Mouse (Mus musculus) hindbrain, embryonic 10.5 days (tissue): ENCODE results near the gene Rassf1. TPM values are rescaled to one million over a fixed set of nuclear protein-coding genes. Genes with fewer than 3 reads are reported as not detected.
A peak's percentile ranks its signal among the peaks of the same experiment; 100 is the strongest.

ENCODE experiments used
- DNase-seq: peaks from one replicate; pipeline ENCODE4 v3.0.0-alpha.2; 2017; ENCODE audit warnings: low spot score
- H3K27ac ChIP-seq: fragments of 300-500 bp; sonication (generic); 2 replicates; pipeline ENCODE4 v1.5.1; 2016; ENCODE audit warnings: mild to moderate bottlenecking, moderate library complexity
- H3K27me3 ChIP-seq: fragments of 300-500 bp; sonication (generic); 2 replicates; pipeline ENCODE4 v1.6.1; 2016; ENCODE audit warnings: mild to moderate bottlenecking; ENCODE audit not compliant: poor library complexity, insufficient read depth, severe bottlenecking
- H3K36me3 ChIP-seq: fragments of 300-500 bp; sonication (generic); 2 replicates; pipeline ENCODE4 v1.6.1; 2016; ENCODE audit warnings: mild to moderate bottlenecking, moderate library complexity
- H3K4me1 ChIP-seq: fragments of 300-500 bp; sonication (generic); replicated peaks from 2 replicates; pipeline ENCODE4 v1.6.1; 2016; ENCODE audit warnings: mild to moderate bottlenecking
- H3K4me3 ChIP-seq: fragments of 300-500 bp; sonication (generic); 2 replicates; pipeline ENCODE4 v1.5.1; 2016; ENCODE audit warnings: mild to moderate bottlenecking, moderate library complexity
- H3K9me3 ChIP-seq: fragments of 300-500 bp; sonication (generic); 2 replicates; pipeline ENCODE4 v1.6.1; 2016; ENCODE audit warnings: mild to moderate bottlenecking, moderate library complexity
- WGBS: fragments of 180-500 bp; shearing (Covaris S2); methylation state at CpG from one replicate; pipeline ENCODE4 v1.1.7; 2016; 5-methylcytosine and 5-hydroxymethylcytosine counted together
- polyA plus RNA-seq: library from polyadenylated mRNA; unstranded; fragments of >200 nt; fragmentation: Nextera tagmentation; extraction: Ambion mirVana; gene quantifications from 2 replicates; pipeline ENCODE4 v1.2.1, GENCODE M21; 2016

Rassf1 gene
- polyA plus RNA-seq, 1 experiment from 2014 or later = 46.4 TPM

DNA sequence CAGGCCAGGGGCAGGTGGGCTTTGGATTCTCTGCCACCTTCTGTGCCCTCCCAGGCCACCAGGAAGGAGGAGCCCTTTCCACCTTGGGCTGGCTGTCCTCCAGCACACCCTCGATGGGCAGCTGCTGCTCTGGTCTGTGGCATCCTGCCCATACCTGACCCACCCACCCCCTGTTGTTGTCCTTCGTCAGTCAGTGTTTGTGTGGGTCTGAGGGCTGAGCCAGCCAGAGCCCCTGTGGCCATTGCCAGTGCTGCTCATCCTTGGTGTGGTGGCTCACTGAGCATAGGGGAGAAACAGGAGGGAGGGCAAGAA, 29.0 kb upstream of the Rassf1 start:
- WGBS = 44% methylated on average over 2 of the region's 2 CpGs
- Histone ChIP-seq H3K27ac (peak overlapping the region; percentile 76), H3K4me3 (peak overlapping the region; percentile 32), H3K27me3 (peaks cover 62% of the 10 kb centered on the region), H3K36me3 (no peaks in the 10 kb centered on the region), H3K9me3 (no peaks in the 10 kb centered on the region), H3K4me1 (peaks cover 47% of the 10 kb centered on the region)
- DNase-seq = no peak

DNA sequence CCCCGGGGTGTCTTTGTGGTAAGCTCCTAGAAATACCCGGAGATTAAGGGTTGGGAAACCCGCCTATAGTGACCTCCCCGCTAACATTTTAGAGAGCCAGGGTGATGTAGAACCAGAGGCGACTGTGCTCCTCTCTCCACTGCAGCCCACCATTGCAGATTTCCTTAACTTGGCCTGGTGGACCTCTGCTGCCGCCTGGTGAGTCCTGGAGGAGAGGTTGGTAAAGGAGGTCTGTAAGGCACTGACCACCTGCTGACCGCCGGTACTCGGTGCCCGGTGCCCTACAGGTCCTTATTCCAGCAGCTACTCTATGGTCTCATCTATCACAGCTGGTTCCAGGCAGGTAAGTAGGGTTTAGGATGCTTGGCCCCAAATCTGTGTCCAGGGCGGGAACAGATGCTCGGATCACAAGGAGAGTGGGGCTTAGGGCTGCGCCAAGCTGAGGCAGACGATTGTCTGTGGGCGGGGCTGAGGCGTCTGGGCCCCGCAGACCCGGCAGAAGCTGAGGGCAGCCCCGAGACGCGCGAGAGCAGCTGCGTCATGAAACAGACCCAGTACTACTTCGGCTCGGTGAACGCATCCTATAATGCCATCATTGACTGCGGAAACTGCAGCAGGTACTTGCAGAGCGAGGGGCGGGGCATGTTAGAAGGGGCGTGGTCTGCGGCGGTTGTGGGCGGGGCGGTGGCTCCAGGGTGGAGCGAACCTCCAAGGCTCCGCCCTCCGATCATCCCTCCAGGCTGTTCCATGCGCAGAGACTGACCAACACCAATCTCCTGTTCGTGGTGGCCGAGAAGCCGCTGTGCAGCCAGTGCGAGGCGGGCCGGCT, 24.9 kb upstream of the Rassf1 start:
- Histone ChIP-seq H3K27me3 (peaks cover 82% of the 10 kb centered on the region), H3K27ac (peak overlapping the region; percentile 74)
- DNase-seq = peak; percentile 88

DNA sequence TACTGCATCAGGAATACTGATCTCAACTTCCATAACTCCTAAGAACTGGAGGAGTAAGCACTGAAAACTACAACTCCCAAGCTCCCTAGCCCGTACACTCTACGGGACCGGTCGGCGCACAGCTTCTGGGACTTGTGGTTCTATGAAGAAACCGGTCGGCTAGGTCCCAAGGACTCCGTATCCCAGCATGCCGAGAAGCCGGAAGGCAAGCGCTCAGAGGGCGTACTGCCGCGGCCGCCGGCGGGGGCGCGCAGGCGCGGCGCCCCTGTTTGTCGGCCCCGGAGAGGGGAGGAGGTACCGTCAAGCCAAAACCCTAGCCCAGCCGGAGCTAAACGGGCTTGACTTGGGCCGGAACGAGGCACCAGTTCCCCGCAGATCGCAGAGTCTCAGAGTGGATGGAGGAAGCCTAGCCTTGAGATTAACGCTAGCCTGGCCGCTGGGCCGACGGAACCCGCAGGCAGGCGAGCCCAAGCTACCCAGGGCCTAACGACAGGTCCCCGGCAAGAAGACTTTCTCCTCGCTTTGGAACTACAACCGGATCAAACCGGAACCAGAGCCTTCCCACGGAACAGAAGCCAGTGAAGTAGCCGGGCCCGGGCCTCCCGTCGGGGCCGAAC, 17.5 kb upstream of the Rassf1 start, which contains the start of gene Tmem115:
TSS of gene Tmem115 (plus strand) at position 155 of the 617 bp plus-strand sequence.
- Histone ChIP-seq H3K27ac (peak within 1 kb of the TSS; percentile 88), H3K4me1 (peaks cover 38% of the 10 kb centered on the region), H3K27me3 (peaks cover 16% of the 10 kb centered on the region; the same call in 1 of the 2 replicates), H3K9me3 (no peaks in the 10 kb centered on the region), H3K4me3 (peak within 1 kb of the TSS; percentile 94), H3K36me3 (peaks cover 21% of the 10 kb centered on the region)
- WGBS = under 1% methylated on average over 48 of the region's 48 CpGs
- peak; percentile 92 for DNase-seq

More for the DNA sequence above, 24.9 kb upstream of the Rassf1 start:
- Histone ChIP-seq H3K36me3 (no peaks in the 10 kb centered on the region), H3K4me1 (peaks cover 30% of the 10 kb centered on the region), H3K9me3 (no peaks in the 10 kb centered on the region), H3K4me3 (peak overlapping the region; percentile 47)
- WGBS = 4% methylated on average over 44 of the region's 44 CpGs

DNA sequence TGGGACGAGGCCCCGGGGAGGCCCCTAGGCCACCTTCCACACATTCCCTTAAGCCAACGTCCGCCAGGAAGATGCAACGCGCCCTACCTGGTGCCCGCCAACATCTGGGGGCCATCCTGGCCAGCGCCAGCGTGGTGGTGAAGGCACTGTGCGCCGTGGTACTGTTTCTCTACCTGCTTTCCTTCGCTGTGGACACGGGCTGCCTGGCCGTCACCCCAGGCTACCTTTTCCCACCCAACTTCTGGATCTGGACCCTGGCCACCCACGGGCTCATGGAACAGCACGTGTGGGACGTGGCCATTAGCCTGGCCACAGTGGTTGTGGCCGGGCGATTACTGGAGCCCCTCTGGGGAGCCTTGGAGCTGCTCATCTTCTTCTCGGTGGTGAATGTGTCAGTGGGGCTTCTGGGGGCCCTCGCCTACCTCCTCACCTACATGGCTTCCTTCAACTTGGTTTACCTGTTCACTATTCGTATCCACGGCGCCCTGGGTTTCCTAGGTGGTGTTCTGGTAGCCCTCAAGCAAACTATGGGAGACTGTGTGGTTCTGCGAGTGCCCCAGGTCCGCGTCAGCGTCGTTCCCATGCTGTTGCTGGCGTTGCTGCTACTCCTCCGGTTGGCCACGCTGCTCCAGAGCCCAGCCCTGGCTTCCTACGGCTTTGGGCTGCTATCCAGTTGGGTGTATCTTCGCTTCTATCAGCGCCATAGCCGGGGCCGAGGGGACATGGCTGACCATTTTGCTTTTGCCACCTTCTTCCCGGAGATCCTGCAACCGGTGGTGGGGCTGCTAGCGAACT, 16.8 kb upstream of the Rassf1 start:
- peaks cover 28% of the 10 kb centered on the region for H3K36me3 ChIP-seq
- DNase-seq = peak; percentile 35
- H3K4me1 ChIP-seq = peaks cover 38% of the 10 kb centered on the region
- peak overlapping the region; percentile 88 for H3K27ac ChIP-seq
- H3K27me3 ChIP-seq = peaks cover 12% of the 10 kb centered on the region; the same call in 1 of the 2 replicates
- peak overlapping the region; percentile 94 for H3K4me3 ChIP-seq
- H3K9me3 ChIP-seq = no peaks in the 10 kb centered on the region
- 1% methylated on average over 40 of the region's 40 CpGs for WGBS

DNA sequence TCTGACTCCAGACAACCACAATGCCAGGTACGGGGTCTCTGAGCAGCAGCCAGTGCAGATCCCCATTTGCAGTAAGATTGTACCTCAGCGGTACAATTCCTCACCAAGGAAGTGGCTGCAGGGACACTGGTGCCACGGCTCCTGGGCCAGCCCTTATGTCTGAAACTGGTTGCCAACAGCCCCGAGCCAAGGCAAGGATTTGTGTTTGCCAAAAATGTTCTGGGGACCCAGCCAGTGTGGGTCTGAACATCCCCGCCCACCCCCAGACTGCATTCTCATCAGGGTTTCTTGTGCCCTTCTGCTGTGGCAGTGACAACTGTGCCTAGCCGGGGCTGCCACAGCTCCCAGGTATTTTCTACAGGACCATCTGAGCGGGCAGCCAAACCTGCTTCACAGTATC, 13.1 kb upstream of the Rassf1 start:
- no peak for DNase-seq
- no peak overlapping the region for H3K27ac ChIP-seq
- H3K4me3 ChIP-seq = no peak overlapping the region; the same call in 1 of the 2 replicates
- H3K9me3 ChIP-seq = no peaks in the 10 kb centered on the region
- H3K36me3 ChIP-seq = peaks cover 39% of the 10 kb centered on the region
- peaks cover 64% of the 10 kb centered on the region for H3K4me1 ChIP-seq
- no peaks in the 10 kb centered on the region for H3K27me3 ChIP-seq
- WGBS = 95% methylated on average over 7 of the region's 7 CpGs

DNA sequence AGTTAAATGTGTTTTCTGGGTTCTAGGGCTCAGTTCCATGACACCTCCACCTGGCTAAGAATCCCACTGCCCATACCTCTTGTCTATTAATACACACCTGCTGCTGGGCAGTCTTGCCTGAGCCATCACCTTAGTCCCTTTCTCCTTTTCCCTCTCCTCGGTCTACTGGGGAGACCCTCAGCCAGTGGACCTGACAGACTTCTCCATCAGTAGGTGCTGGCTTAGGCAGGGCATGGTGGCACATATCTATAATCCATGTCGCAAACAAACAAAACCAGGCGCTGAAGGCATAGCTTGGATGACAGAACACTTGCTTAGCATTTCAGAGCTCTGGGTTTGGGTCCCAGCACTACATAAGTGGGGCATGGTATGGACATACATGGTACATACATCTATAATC, 12.6 kb upstream of the Rassf1 start:
- WGBS = 93% methylated on average over 3 of the region's 3 CpGs
- H3K36me3 ChIP-seq = peaks cover 44% of the 10 kb centered on the region
- H3K4me1 ChIP-seq = peaks cover 69% of the 10 kb centered on the region
- no peaks in the 10 kb centered on the region for H3K9me3 ChIP-seq
- DNase-seq = no peak
- no peaks in the 10 kb centered on the region for H3K27me3 ChIP-seq
- no peak overlapping the region for H3K4me3 ChIP-seq
- H3K27ac ChIP-seq = no peak overlapping the region

DNA sequence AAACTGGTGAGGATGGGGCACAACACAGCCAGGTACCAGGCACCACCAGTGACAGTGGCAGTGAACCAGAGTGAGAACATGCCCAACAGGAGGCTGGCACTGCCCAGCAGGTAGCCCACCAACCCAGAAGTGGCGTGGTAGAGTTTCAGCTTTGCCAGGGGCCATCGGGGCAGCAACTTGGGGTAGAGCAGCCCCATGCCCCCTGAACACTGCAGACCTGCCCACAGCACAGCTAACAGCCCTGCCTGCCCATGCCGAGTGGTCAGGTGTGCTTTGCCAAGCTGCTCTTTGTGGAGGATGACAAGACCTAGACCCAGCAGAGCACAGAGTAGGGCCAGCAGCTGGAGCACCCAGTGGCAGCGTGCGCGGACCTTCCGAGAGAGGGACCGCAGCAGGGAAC, 11.4 kb upstream of the Rassf1 start:
- H3K4me1 ChIP-seq = peaks cover 62% of the 10 kb centered on the region
- no peaks in the 10 kb centered on the region for H3K9me3 ChIP-seq
- H3K4me3 ChIP-seq = peak overlapping the region; percentile 73; the same call in 1 of the 2 replicates
- H3K36me3 ChIP-seq = peaks cover 56% of the 10 kb centered on the region
- H3K27ac ChIP-seq = no peak overlapping the region
- WGBS = 94% methylated on average over 8 of the region's 8 CpGs
- H3K27me3 ChIP-seq = no peaks in the 10 kb centered on the region
- no peak for DNase-seq

DNA sequence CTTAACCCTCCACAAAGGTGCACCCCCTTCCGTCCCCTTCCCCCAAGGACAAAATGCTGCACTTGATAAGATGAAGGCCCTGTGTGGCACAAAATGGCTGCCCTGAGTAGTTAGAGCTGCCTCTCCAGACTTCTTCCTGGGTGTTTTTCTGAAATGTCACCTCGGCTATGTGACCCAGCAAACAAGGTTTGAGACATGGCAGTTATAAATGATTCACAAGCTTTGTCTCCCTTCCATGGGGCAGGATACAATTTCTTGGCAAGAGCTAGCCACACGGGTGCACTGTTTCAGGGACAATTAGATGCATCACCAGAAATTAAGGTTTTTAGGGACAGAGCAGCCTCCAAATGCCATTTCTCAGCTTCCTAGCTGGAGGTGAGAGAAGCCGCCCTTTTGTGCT, 10.9 kb upstream of the Rassf1 start:
- Histone ChIP-seq H3K9me3 (no peaks in the 10 kb centered on the region), H3K4me1 (peaks cover 59% of the 10 kb centered on the region), H3K27me3 (no peaks in the 10 kb centered on the region), H3K4me3 (peak overlapping the region; percentile 73), H3K36me3 (peaks cover 61% of the 10 kb centered on the region), H3K27ac (no peak overlapping the region)
- WGBS = 80% methylated on average over 4 of the region's 4 CpGs
- no peak for DNase-seq

DNA sequence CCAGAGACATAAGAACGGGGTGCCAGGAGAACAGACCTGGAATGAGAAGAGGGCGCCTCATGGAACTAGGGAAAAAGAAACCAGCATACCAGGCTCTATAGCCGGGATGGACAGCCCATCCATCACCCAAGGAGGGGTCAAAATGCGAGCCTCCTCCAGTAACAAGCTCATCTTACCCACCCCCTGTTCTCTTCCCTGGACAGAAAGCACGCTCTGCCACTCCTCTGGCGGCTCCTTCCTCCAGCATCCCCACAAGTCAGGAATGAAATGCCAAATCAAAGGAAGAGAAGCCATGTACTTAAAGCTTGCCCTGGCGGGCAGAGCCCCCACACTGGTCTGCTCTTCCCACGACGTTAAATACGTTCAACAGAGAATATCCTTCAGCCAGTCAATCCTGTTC, 10.3 kb upstream of the Rassf1 start:
- no peak for DNase-seq
- peak overlapping the region; percentile 73 for H3K4me3 ChIP-seq
- H3K27ac ChIP-seq = peak overlapping the region; percentile 90; the same call in 1 of the 2 replicates
- peaks cover 58% of the 10 kb centered on the region for H3K4me1 ChIP-seq
- H3K36me3 ChIP-seq = peaks cover 61% of the 10 kb centered on the region
- H3K9me3 ChIP-seq = no peaks in the 10 kb centered on the region
- whole genome bisulfite sequencing = 40% methylated on average over 10 of the region's 10 CpGs
- no peaks in the 10 kb centered on the region for H3K27me3 ChIP-seq

DNA sequence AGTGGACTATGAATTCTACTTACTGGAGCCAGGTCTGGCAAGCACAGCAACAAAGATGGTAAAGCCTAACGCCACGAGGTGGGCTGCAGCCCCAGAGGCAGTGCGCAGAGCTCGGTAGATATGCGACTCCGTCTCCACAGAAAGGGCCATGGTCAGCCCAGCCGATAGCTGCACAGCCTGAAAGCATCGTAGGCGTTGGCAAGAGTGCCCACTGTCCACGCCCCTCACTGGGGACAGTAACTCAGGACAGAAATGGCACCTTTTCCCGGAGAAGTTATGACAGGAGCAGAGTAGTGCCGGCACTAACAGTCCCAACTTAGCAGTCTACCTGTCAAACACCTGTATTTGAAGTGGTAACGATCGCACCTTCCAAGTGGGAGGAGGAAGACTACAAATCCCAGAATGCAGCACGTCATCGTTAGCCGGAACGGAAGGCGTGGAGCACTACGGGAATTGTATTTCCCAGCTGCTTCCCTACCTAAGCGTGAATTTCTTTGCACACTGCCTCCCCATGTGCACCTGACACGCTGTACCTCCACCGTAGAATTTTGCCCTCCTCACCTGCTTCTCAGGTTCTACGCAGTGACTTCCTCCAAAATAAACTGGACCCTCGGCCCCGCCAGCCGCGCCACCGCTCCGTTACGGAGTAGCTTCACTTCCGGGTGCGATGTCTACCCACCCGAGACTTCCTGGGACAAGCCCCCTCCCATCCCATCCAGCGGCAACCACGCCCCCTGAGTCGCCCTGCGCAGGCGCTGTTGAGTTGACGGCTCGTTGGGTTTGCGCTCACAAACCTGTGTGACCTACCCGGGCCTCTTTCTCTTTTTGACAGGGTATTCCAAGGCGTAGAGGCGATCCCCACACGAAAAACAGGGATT, 9.6 kb upstream of the Rassf1 start, which contains the start of the genes Cyb561d2 and Nprl2:
TSS of gene Cyb561d2 (minus strand) at position 720 of the 878 bp plus-strand sequence.
TSS of gene Nprl2 (plus strand) at position 753 of the 878 bp plus-strand sequence.
- under 1% methylated on average over 46 of the region's 46 CpGs for WGBS
- Histone ChIP-seq H3K27ac (peak within 1 kb of the TSS; percentile 90), H3K36me3 (peaks cover 57% of the 10 kb centered on the region), H3K4me1 (peaks cover 55% of the 10 kb centered on the region), H3K4me3 (peak within 1 kb of the TSS; percentile 73), H3K27me3 (no peaks in the 10 kb centered on the region), H3K9me3 (no peaks in the 10 kb centered on the region)
- peak; percentile 96 for DNase-seq

DNA sequence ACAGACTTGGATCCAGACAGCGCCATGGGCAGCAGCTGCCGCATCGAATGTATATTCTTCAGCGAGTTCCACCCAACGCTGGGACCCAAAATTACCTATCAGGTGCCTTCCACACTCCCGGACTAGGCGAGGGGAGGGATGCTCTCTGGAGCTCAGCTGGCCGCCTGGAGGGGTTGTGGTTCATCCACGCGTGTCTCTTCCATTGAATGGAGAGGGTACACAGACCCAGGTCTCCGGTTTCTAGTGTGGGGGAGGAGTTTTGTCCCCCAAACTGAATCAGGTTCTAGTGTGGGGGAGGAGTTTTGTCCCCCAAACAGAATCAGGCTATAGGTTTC, 9.0 kb upstream of the Rassf1 start:
- Histone ChIP-seq H3K27me3 (peaks cover under 1% of the 10 kb centered on the region; the same call in 1 of the 2 replicates), H3K4me3 (peak overlapping the region; percentile 73), H3K9me3 (no peaks in the 10 kb centered on the region), H3K36me3 (peaks cover 56% of the 10 kb centered on the region), H3K4me1 (peaks cover 55% of the 10 kb centered on the region), H3K27ac (peak overlapping the region; percentile 90)
- no peak for DNase-seq
- 1% methylated on average over 11 of the region's 11 CpGs for WGBS

DNA sequence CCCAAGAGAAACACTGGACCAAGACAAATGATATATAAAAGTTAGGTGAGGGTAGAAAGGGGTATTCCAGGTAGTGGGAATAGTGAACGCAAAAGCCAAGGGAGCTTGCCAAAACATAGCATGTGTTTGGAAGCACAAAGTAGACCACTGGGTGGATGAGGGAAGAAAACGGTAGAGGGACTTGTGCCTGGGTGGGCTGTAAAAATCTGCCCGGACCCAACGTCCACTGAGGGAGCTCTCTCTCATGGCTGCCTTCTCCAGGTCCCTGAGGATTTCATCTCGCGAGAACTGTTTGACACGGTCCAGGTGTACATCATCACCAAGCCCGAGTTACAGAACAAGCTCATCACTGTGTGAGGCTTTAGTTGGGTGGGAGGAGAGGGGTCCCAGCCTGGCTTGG, 8.6 kb upstream of the Rassf1 start:
- Histone ChIP-seq H3K4me3 (peak overlapping the region; percentile 73), H3K4me1 (peaks cover 55% of the 10 kb centered on the region), H3K27me3 (peaks cover 5% of the 10 kb centered on the region; the same call in 1 of the 2 replicates), H3K27ac (peak overlapping the region; percentile 90; the same call in 1 of the 2 replicates), H3K36me3 (peaks cover 52% of the 10 kb centered on the region), H3K9me3 (no peaks in the 10 kb centered on the region)
- 54% methylated on average over 8 of the region's 8 CpGs for whole genome bisulfite sequencing
- DNase-seq = no peak
